Mouse (Mus musculus): ENCODE results near the gene Icam2. TPM values are rescaled to one million over a fixed set of nuclear protein-coding genes. Genes with fewer than 3 reads are reported as not detected.

The Icam2 gene
- total and polyA plus RNA-seq, 3 experiments = 49.6 to 82.7 TPM; not detected in 1

- no peak overlapping the region for H3K4me3 ChIP-seq (ENCODE audit: control insufficient read depth in 1 of 2, insufficient read depth in 1 of 2, low read depth in 2 of 2, low read length in 2 of 2)
- H3K4me1 ChIP-seq (ENCODE audit: control insufficient read depth in 1 of 2, insufficient read depth in 2 of 2, low read length in 2 of 2) = no peaks in the 10 kb centered on the region
- H3K9me3 ChIP-seq (replicated peaks; ENCODE audit: insufficient read depth, low read length) = no peaks in the 10 kb centered on the region
- H3K27ac ChIP-seq (ENCODE audit: control insufficient read depth, low read depth, low read length) = no peak overlapping the region
- no peak overlapping the region for H3K9ac ChIP-seq (ENCODE audit: control insufficient read depth, low read depth, low read length, poor library complexity, severe bottlenecking)
- H3K79me2 ChIP-seq (ENCODE audit: control insufficient read depth, insufficient read depth, low read length, poor library complexity) = no peaks in the 10 kb centered on the region
- no peak for DNase-seq (ENCODE audit: low read depth, low spot score)
- TF ChIP-seq MAZ (IDR thresholded peaks at IDR 0.05; ENCODE audit: low read depth, low read length) = no peak
- no peak for TF ChIP-seq MAX (IDR thresholded peaks at IDR 0.05; ENCODE audit: low read length)
- no peak for TF ChIP-seq CHD2 (IDR thresholded peaks at IDR 0.05; ENCODE audit: low read length)
- no peak for TF ChIP-seq ZKSCAN1 (IDR thresholded peaks at IDR 0.05; ENCODE audit: low read depth, low read length)
- no peak for TF ChIP-seq ETS1 (IDR thresholded peaks at IDR 0.05; ENCODE audit: low read depth, low read length)
- TF ChIP-seq JUND (IDR thresholded peaks at IDR 0.05; ENCODE audit: low read depth, low read length) = no peak
- no peak for TF ChIP-seq TBP (IDR thresholded peaks at IDR 0.05; ENCODE audit: low read depth, low read length)
- TF ChIP-seq ZC3H11A (IDR thresholded peaks at IDR 0.05; ENCODE audit: low read depth, low read length) = no peak
- no peak for TF ChIP-seq BHLHE40 (IDR thresholded peaks at IDR 0.05; ENCODE audit: borderline replicate concordance, low read depth, low read length)
- no peak for TF ChIP-seq MYB (IDR thresholded peaks at IDR 0.05; ENCODE audit: low read depth, low read length)
- no peak for TF ChIP-seq NRF1 (IDR thresholded peaks at IDR 0.05; ENCODE audit: insufficient read depth, low read depth, low read length, poor library complexity, severe bottlenecking)
- no peak for TF ChIP-seq UBTF (IDR thresholded peaks at IDR 0.05; ENCODE audit: borderline replicate concordance, insufficient read depth, low read depth, low read length)
- no peak for TF ChIP-seq RAD21 (IDR thresholded peaks at IDR 0.05; ENCODE audit: low read depth, low read length)
- TF ChIP-seq HCFC1 (IDR thresholded peaks at IDR 0.05; ENCODE audit: low read depth, low read length) = no peak
- no peak for TF ChIP-seq ZMIZ1 (IDR thresholded peaks at IDR 0.05; ENCODE audit: low read depth, low read length)
- H3K36me3 ChIP-seq (ENCODE audit: control insufficient read depth in 1 of 2, insufficient read depth in 2 of 2, low read length in 2 of 2) = peaks cover 0 to 4% of the 10 kb centered on the region in 2 experiments; a peak in 2 of 4 replicates
- no peaks in the 10 kb centered on the region for H3K27me3 ChIP-seq (ENCODE audit: control insufficient read depth in 1 of 2, insufficient read depth in 2 of 2, low read length in 2 of 2)
These were observed 10.6 kb upstream of the Icam2 start for GRCm38 (mm10) chr11:106398481-106398880.

DNA sequence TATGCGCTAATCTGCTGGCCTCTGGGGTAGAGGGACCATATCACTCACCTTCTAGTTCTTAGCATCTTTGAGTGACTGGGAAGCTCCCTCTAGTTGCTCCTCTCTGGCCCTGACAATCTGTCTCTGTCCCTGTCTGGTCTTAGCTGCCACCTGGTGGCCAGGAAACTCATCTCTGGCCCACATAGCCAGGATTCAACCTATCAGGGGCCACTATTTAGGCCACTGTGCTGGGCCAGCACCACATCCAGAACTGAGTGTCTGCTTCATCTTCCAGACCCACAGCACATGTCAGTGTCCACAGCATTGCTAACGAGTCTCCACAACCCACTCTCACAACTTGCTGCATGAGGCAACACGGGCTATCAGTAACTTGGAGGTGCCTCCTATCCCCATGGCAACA lies 9.8 kb upstream of the Icam2 start:
- Histone ChIP-seq H3K27ac (ENCODE audit: control insufficient read depth, low read depth, low read length) (no peak overlapping the region), H3K9me3 (replicated peaks; ENCODE audit: insufficient read depth, low read length) (no peaks in the 10 kb centered on the region), H3K27me3 (ENCODE audit: control insufficient read depth in 1 of 2, insufficient read depth in 2 of 2, low read length in 2 of 2) (no peaks in the 10 kb centered on the region), H3K79me2 (ENCODE audit: control insufficient read depth, insufficient read depth, low read length, poor library complexity) (no peaks in the 10 kb centered on the region), H3K4me3 (ENCODE audit: control insufficient read depth in 1 of 2, insufficient read depth in 1 of 2, low read depth in 2 of 2, low read length in 2 of 2) (no peak overlapping the region), H3K36me3 (ENCODE audit: control insufficient read depth in 1 of 2, insufficient read depth in 2 of 2, low read length in 2 of 2) (peaks cover 2 to 4% of the 10 kb centered on the region in 2 experiments; a peak in 2 of 4 replicates), H3K4me1 (ENCODE audit: control insufficient read depth in 1 of 2, insufficient read depth in 2 of 2, low read length in 2 of 2) (no peaks in the 10 kb centered on the region), H3K9ac (ENCODE audit: control insufficient read depth, low read depth, low read length, poor library complexity, severe bottlenecking) (no peak overlapping the region)
- peak; percentile 53 for DNase-seq (ENCODE audit: low read depth, low spot score)
- no peak for TF ChIP-seq JUND (IDR thresholded peaks at IDR 0.05; ENCODE audit: low read depth, low read length)
- no peak for TF ChIP-seq ETS1 (IDR thresholded peaks at IDR 0.05; ENCODE audit: low read depth, low read length)
- TF ChIP-seq GABPA (IDR thresholded peaks at IDR 0.05; ENCODE audit: low read depth, low read length) = no peak
- TF ChIP-seq MAFK (IDR thresholded peaks at IDR 0.05; ENCODE audit: borderline replicate concordance, low read depth, low read length) = no peak
- TF ChIP-seq ELF1 (IDR thresholded peaks at IDR 0.05; ENCODE audit: low read depth, low read length) = no peak
- no peak for TF ChIP-seq RCOR1 (IDR thresholded peaks at IDR 0.05; ENCODE audit: low read depth, low read length)
- no peak; the same call in 1 of the 2 replicates for TF ChIP-seq ZC3H11A (IDR thresholded peaks at IDR 0.05; ENCODE audit: low read depth, low read length)
- TF ChIP-seq MAZ (IDR thresholded peaks at IDR 0.05; ENCODE audit: low read depth, low read length) = no peak
- no peak for TF ChIP-seq EP300 (IDR thresholded peaks at IDR 0.05; ENCODE audit: low read depth in 1 of 2, low read length in 2 of 2)
- TF ChIP-seq GATA1 (IDR thresholded peaks at IDR 0.05; ENCODE audit: low read depth, low read length) = no peak
- TF ChIP-seq SIN3A (IDR thresholded peaks at IDR 0.05; ENCODE audit: low read length) = 0 out of 2 replicates have a peak, but pooled peaks have one; percentile 17
- no peak for TF ChIP-seq TAL1 (IDR thresholded peaks at IDR 0.05; ENCODE audit: low read length)
- no peak for TF ChIP-seq POLR2AphosphoS5 (IDR thresholded peaks at IDR 0.05; ENCODE audit: borderline replicate concordance, low read depth, low read length)
- TF ChIP-seq ZNF384 (IDR thresholded peaks at IDR 0.05; ENCODE audit: low read depth, low read length) = no peak
- TF ChIP-seq MYC (IDR thresholded peaks at IDR 0.05; ENCODE audit: low read depth, low read length) = no peak
- TF ChIP-seq USF1 (IDR thresholded peaks at IDR 0.05; ENCODE audit: low read depth, low read length) = no peak
- no peak for TF ChIP-seq MYB (IDR thresholded peaks at IDR 0.05; ENCODE audit: low read depth, low read length)
- no peak for TF ChIP-seq CHD1 (IDR thresholded peaks at IDR 0.05; ENCODE audit: low read depth, low read length)
- TF ChIP-seq RAD21 (IDR thresholded peaks at IDR 0.05; ENCODE audit: low read depth, low read length) = peak; percentile 54
- 0 out of 2 replicates have a peak, but pooled peaks have one; percentile 19 for TF ChIP-seq NELFE (IDR thresholded peaks at IDR 0.05; ENCODE audit: low read depth, low read length)
- no peak for TF ChIP-seq ZKSCAN1 (IDR thresholded peaks at IDR 0.05; ENCODE audit: low read depth, low read length)
- TF ChIP-seq MXI1 (IDR thresholded peaks at IDR 0.05; ENCODE audit: low read depth, low read length) = no peak
- TF ChIP-seq KAT2A (conservative IDR thresholded peaks at IDR 0.05; ENCODE audit: low read depth, low read length) = no peak
